In genomic region chr11:75047736-75048407, GRCm38 (mm10) we compare ENCODE assay signal across 9 mouse cellular contexts.
DNase-seq lines count a peak whose midpoint lies in the region; ATAC-seq and TF ChIP-seq lines count a peak whose summit lies in the region.
"Had no signal": no experiment of that assay in that cellular context is flagged by ENCODE, and none has a peak within 500 bp of the region (broad histone marks: within the 10 kb centered on the region; RNA-seq: fewer than 3 reads in every experiment).

No protein-coding gene starts in this region.

- intact Hi-C loops in left cerebral cortex, adult 2 months (cut with DNase I), result no loop called here

- no peak for TF ChIP-seq CTCF in left cerebral cortex, adult 2 months (IDR thresholded peaks at IDR 0.05)

- peak overlapping the region; percentile 22; the same call in 1 of the 2 replicates for H3K4me2 ChIP-seq in heart, embryonic 16.5 days (ENCODE audit: low read depth, low read length)
- 0 out of 2 replicates have a peak overlapping the region, but pooled peaks have one; percentile 1 for H3K4me2 ChIP-seq in neural tube, embryonic 12.5 days (replicated peaks)
- H3K4me2 ChIP-seq: hindbrain, embryonic 15.5 days had no signal

- H3K9me3 ChIP-seq in heart, embryonic 16.5 days (replicated peaks; ENCODE audit: control insufficient read depth, low read length), result no peaks in the 10 kb centered on the region
- no peaks in the 10 kb centered on the region for H3K9me3 ChIP-seq in neural tube, embryonic 12.5 days
- H3K9me3 ChIP-seq: hindbrain, embryonic 15.5 days had no signal

- H3K36me3 ChIP-seq in heart, embryonic 16.5 days (ENCODE audit: control insufficient read depth, insufficient read depth), result peaks cover 2% of the 10 kb centered on the region; the same call in 1 of the 2 replicates
- peaks cover 19% of the 10 kb centered on the region for H3K36me3 ChIP-seq in neural tube, embryonic 12.5 days

- 70% methylated on average over 7 of the region's 7 CpGs for WGBS in heart, embryonic 16.5 days
- 85% methylated on average over 7 of the region's 7 CpGs for WGBS in neural tube, embryonic 12.5 days

- ATAC-seq in heart, embryonic 16.5 days (replicated peaks; ENCODE audit: extremely low read depth, insufficient read depth, low FRiP score), result no peak
- no peak for ATAC-seq in neural tube, embryonic 12.5 days (ENCODE audit: low FRiP score, low read depth)
- ATAC-seq in inflammation-experienced regulatory T-cells, adult 6 months, result no peak

- peak overlapping the region; percentile 49 for H3K9ac ChIP-seq in heart, embryonic 16.5 days (ENCODE audit: low read length)
- no peak overlapping the region for H3K9ac ChIP-seq in neural tube, embryonic 12.5 days
- H3K9ac ChIP-seq: hindbrain, embryonic 15.5 days had no signal

- peak; percentile 38 to 73 for DNase-seq in adrenal gland, adult (ENCODE audit: inconsistent age in 2 of 2, low spot score in 1 of 2)
- no peak for DNase-seq in adrenal gland, adult 8-10 months
- no peak for DNase-seq in left cerebral cortex, adult 2 months (ENCODE audit: extremely low spot score in 1 of 2, low spot score in 2 of 2)
- DNase-seq in left cerebral cortex, adult 11 months (ENCODE audit: low spot score), result no peak
- no peak for DNase-seq in layer of hippocampus, adult 11-12 months (ENCODE audit: low spot score)

- H3K27me3 ChIP-seq in heart, embryonic 16.5 days (ENCODE audit: control insufficient read depth, insufficient read depth, low read length), result no peaks in the 10 kb centered on the region
- no peaks in the 10 kb centered on the region for H3K27me3 ChIP-seq in neural tube, embryonic 12.5 days (replicated peaks)
- H3K27me3 ChIP-seq: hindbrain, embryonic 15.5 days had no signal

- H3K4me1 ChIP-seq in heart, embryonic 16.5 days (ENCODE audit: control insufficient read depth, insufficient read depth, low read length), result peaks cover 41% of the 10 kb centered on the region
- peaks cover 12% of the 10 kb centered on the region for H3K4me1 ChIP-seq in neural tube, embryonic 12.5 days

- H3K27ac ChIP-seq in left cerebral cortex, adult 2 months, result peak overlapping the region; percentile 48; the same call in 1 of the 2 replicates
- peak overlapping the region; percentile 88 for H3K27ac ChIP-seq in heart, embryonic 16.5 days (ENCODE audit: low read length)
- H3K27ac ChIP-seq in neural tube, embryonic 12.5 days, result no peak overlapping the region

- no peak overlapping the region for H3K4me3 ChIP-seq in left cerebral cortex, adult 2 months
- H3K4me3 ChIP-seq in heart, embryonic 16.5 days (ENCODE audit: low read length), result no peak overlapping the region
- no peak overlapping the region for H3K4me3 ChIP-seq in neural tube, embryonic 12.5 days
- H3K4me3 ChIP-seq: hindbrain, embryonic 15.5 days had no signal

Comparison
In these comparisons a context has a peak if more than half of its experiments do, and no peak if none do; other contexts are left out.
1. DNase-seq: peak in adrenal gland, adult (2 of 2); none in adrenal gland, adult 8-10 months (single experiment), left cerebral cortex, adult 2 months (0 of 2), left cerebral cortex, adult 11 months (single experiment) and layer of hippocampus, adult 11-12 months (single experiment).